Mouse (Mus musculus) CH12.LX (cell line): ENCODE measurements at regions not wholly inside any gene's neighbourhood (a gene's known extent, or its start where the extent isn't known, plus 50 kb on each side); places are given as distances from the start of the nearest gene placed in this dataset.
A peak's percentile ranks its signal among the peaks of the same experiment; 100 is the strongest.

Experiments
- DNase-seq: peaks from one replicate; pipeline ENCODE4 v3.0.0-alpha.2; 2013; ENCODE audit errors: extremely low read depth
- H3K27ac ChIP-seq: 2 replicates; pipeline ENCODE4 v1.5.1; 2012; ENCODE audit warnings: low read depth, mild to moderate bottlenecking, control low read depth, moderate library complexity; ENCODE audit not compliant: insufficient read depth
- H3K27me3 ChIP-seq: replicated peaks from 2 replicates; pipeline ENCODE3; 2012; ENCODE audit warnings: inconsistent platforms
- H3K36me3 ChIP-seq, 2 experiments: replicated peaks in 1 of 2; 2 replicates each; pipeline versions ENCODE3 to v1.6.1; 2012; ENCODE audit warnings: inconsistent platforms in 1 of 2, low read length in 1 of 2, mild to moderate bottlenecking in 1 of 2, mixed read lengths in 1 of 2, moderate library complexity in 1 of 2; ENCODE audit not compliant: control insufficient read depth in 1 of 2, insufficient read depth in 1 of 2
- H3K4me1 ChIP-seq, 2 experiments: 2 replicates each; pipeline ENCODE4 v1.6.1; 2012; ENCODE audit warnings: inconsistent platforms in 1 of 2, moderate library complexity in 1 of 2; ENCODE audit not compliant: insufficient read depth in 2 of 2, control insufficient read depth in 1 of 2
- H3K4me2 ChIP-seq: 2 replicates; pipeline ENCODE4 v1.6.1; 2012; ENCODE audit warnings: low read depth, mild to moderate bottlenecking, control low read depth; ENCODE audit not compliant: poor library complexity, insufficient read depth, severe bottlenecking
- H3K4me3 ChIP-seq, 3 experiments: fragments of 150-350 bp in 1 of 3; sonication (generic) in 1 of 3; replicated peaks in 1 of 3; 2 replicates each; pipeline versions ENCODE3 to v1.5.1; 2011 to 2012; ENCODE audit warnings: low read depth in 2 of 3, low read length in 2 of 3, mild to moderate bottlenecking in 2 of 3, moderate library complexity in 2 of 3, control low read depth in 1 of 3, improper control_type of control experiment in 1 of 3, inconsistent platforms in 1 of 3, mixed read lengths in 1 of 3; ENCODE audit not compliant: poor library complexity in 1 of 3
- H3K79me2 ChIP-seq: replicated peaks from 2 replicates; pipeline ENCODE4 v1.6.1; 2012; ENCODE audit warnings: mild to moderate bottlenecking, moderate library complexity; ENCODE audit not compliant: control insufficient read depth, poor library complexity, insufficient read depth, severe bottlenecking; ENCODE audit errors: extremely low read depth
- H3K9ac ChIP-seq: 2 replicates; pipeline ENCODE4 v1.6.1; 2012; ENCODE audit warnings: low read depth, mild to moderate bottlenecking, control low read depth, moderate library complexity; ENCODE audit not compliant: insufficient read depth
- H3K9me3 ChIP-seq: replicated peaks from 2 replicates; pipeline ENCODE3; 2012; ENCODE audit warnings: low read length, inconsistent platforms, mixed read lengths
- BHLHE40 ChIP-seq: IDR thresholded peaks from 2 replicates; pipeline ENCODE4 v1.6.1; 2011; ENCODE audit warnings: mild to moderate bottlenecking, low read depth, low read length, improper control_type of control experiment
- CHD1 ChIP-seq: IDR thresholded peaks from 2 replicates; pipeline ENCODE4 v1.6.1; 2012; ENCODE audit warnings: low read depth, low read length, improper control_type of control experiment, inconsistent platforms
- CHD2 ChIP-seq: IDR thresholded peaks from 2 replicates; pipeline ENCODE4 v1.6.1; 2011; ENCODE audit warnings: low read length, improper control_type of control experiment
- CTCF ChIP-seq, 2 experiments: IDR thresholded peaks in 1 of 2; conservative IDR thresholded peaks in 1 of 2; 2 replicates each; pipeline ENCODE4 v1.5.1; 2011 to 2012; ENCODE audit warnings: low read depth in 2 of 2, low read length in 2 of 2, improper control_type of control experiment in 1 of 2, inconsistent platforms in 1 of 2, mild to moderate bottlenecking in 1 of 2, moderate library complexity in 1 of 2
- EP300 ChIP-seq: IDR thresholded peaks from 2 replicates; pipeline ENCODE4 v1.6.1; 2011; ENCODE audit warnings: low read length, improper control_type of control experiment
- ETS1 ChIP-seq: conservative IDR thresholded peaks from 2 replicates; pipeline ENCODE4 v1.6.1; 2012; ENCODE audit warnings: low read depth, mild to moderate bottlenecking, inconsistent platforms, low read length, improper control_type of control experiment, moderate library complexity
- JUN ChIP-seq: IDR thresholded peaks from 2 replicates; pipeline ENCODE4 v1.6.1; 2011; ENCODE audit warnings: low read depth, mild to moderate bottlenecking, low read length, improper control_type of control experiment, moderate library complexity; ENCODE audit not compliant: insufficient read depth
- KAT2A ChIP-seq: IDR thresholded peaks from 2 replicates; pipeline ENCODE4 v1.6.1; 2012; ENCODE audit warnings: low read length, improper control_type of control experiment, inconsistent platforms; ENCODE audit not compliant: insufficient replicate concordance
- MAFK ChIP-seq: IDR thresholded peaks from 2 replicates; pipeline ENCODE4 v1.6.1; 2011; ENCODE audit warnings: low read length, improper control_type of control experiment; ENCODE audit not compliant: insufficient replicate concordance
- NELFE ChIP-seq: IDR thresholded peaks from 2 replicates; pipeline ENCODE4 v1.6.1; 2011; ENCODE audit warnings: low read depth, low read length, improper control_type of control experiment
- SIN3A ChIP-seq: IDR thresholded peaks from 2 replicates; pipeline ENCODE4 v1.6.1; 2012; ENCODE audit warnings: low read length, improper control_type of control experiment, inconsistent platforms
- TBP ChIP-seq: conservative IDR thresholded peaks from 2 replicates; pipeline ENCODE4 v1.6.1; 2011; ENCODE audit warnings: low read depth, low read length, improper control_type of control experiment
- ZC3H11A ChIP-seq: IDR thresholded peaks from 2 replicates; pipeline ENCODE4 v1.6.1; 2012; ENCODE audit warnings: low read depth, mild to moderate bottlenecking, inconsistent platforms, low read length, improper control_type of control experiment
- ZMIZ1 ChIP-seq: IDR thresholded peaks from 2 replicates; pipeline ENCODE4 v1.6.1; 2012; ENCODE audit warnings: low read depth, mild to moderate bottlenecking, inconsistent platforms, low read length, improper control_type of control experiment
- ZNF384 ChIP-seq: IDR thresholded peaks from 2 replicates; pipeline ENCODE4 v1.6.1; 2012; ENCODE audit warnings: low read depth, low read length, improper control_type of control experiment, inconsistent platforms
- dilution Hi-C: fragments of 300-500 bp; cut with MboI; formaldehyde crosslinking; loops from 2 replicates; pipeline ENCODE4 v1.14.3; 2020; ENCODE audit warnings: low sequenced_read_pairs; ENCODE audit not compliant: extremely low pct_unique_long_range_greater_than_20kb, extremely low pct_ligation_motif_present
- in situ Hi-C: fragments of 300-500 bp; cut with MboI; formaldehyde crosslinking; loops from 3 replicates; pipeline ENCODE4 v1.14.3; 2019; ENCODE audit warnings: low sequenced_read_pairs, low pct_ligation_motif_present, low pct_unique_long_range_greater_than_20kb, mixed read lengths

GRCm38 (mm10) chr1:43374946-43375345, 69.4 kb upstream of the Nck2 start:
- Histone ChIP-seq H3K4me1 (peaks cover 0 to 19% of the 10 kb centered on the region in 2 experiments; a peak in 3 of 4 replicates), H3K36me3 (no peaks in the 10 kb centered on the region), H3K79me2 (no peaks in the 10 kb centered on the region), H3K4me3 (no peak overlapping the region), H3K4me2 (peak overlapping the region; percentile 38), H3K9ac (no peak overlapping the region), H3K27me3 (no peaks in the 10 kb centered on the region), H3K27ac (no peak overlapping the region), H3K9me3 (no peaks in the 10 kb centered on the region)
- DNase-seq, result peak; percentile 54
- dilution Hi-C loops, result no loop called here
- TF ChIP-seq SIN3A, result no peak
- TF ChIP-seq ZNF384, result peak; percentile 73
- in situ Hi-C loops, result no loop called here

GRCm38 (mm10) chr1:43375851-43376250, 68.5 kb upstream of the Nck2 start:
- Histone ChIP-seq H3K79me2 (no peaks in the 10 kb centered on the region), H3K36me3 (no peaks in the 10 kb centered on the region), H3K27ac (no peak overlapping the region), H3K4me1 (peaks cover 0 to 19% of the 10 kb centered on the region in 2 experiments; a peak in 3 of 4 replicates), H3K9ac (no peak overlapping the region), H3K9me3 (no peaks in the 10 kb centered on the region), H3K4me3 (no peak overlapping the region), H3K27me3 (no peaks in the 10 kb centered on the region), H3K4me2 (no peak overlapping the region)
- dilution Hi-C loops, result no loop called here
- in situ Hi-C loops, result no loop called here
- TF ChIP-seq JUN (no peak), NELFE (no peak), ETS1 (no peak), CTCF (conservative IDR thresholded peaks at IDR 0.05 in 1 of 2, IDR thresholded peaks at IDR 0.05 in 1 of 2; ENCODE audit: low read depth in 2 of 2, low read length in 2 of 2) (no peak), BHLHE40 (peak; percentile 71), TBP (no peak), MAFK (no peak), ZC3H11A (no peak), EP300 (peak; percentile 48; the same call in 1 of the 2 replicates), CHD2 (no peak)
- DNase-seq, result peak; percentile 13

- dilution Hi-C loops, result no loop called here
- Histone ChIP-seq H3K4me1 (peaks cover 0 to 19% of the 10 kb centered on the region in 2 experiments; a peak in 3 of 4 replicates), H3K4me2 (no peak overlapping the region), H3K79me2 (no peaks in the 10 kb centered on the region), H3K27ac (no peak overlapping the region), H3K4me3 (no peak overlapping the region), H3K27me3 (no peaks in the 10 kb centered on the region), H3K9me3 (no peaks in the 10 kb centered on the region), H3K36me3 (no peaks in the 10 kb centered on the region), H3K9ac (no peak overlapping the region)
- in situ Hi-C loops, result no loop called here
- no peak for TF ChIP-seq ZNF384
- TF ChIP-seq ZMIZ1, result no peak
- no peak for TF ChIP-seq CHD1
- TF ChIP-seq KAT2A, result no peak
- DNase-seq, result no peak
Measured at GRCm38 (mm10) chr1:43377491-43378263, 66.7 kb upstream of the Nck2 start.
